Comparison of ENCODE assay signal across 10 mouse cellular contexts in genomic region chr9:67759956-67760764, GRCm38 (mm10). TPM values are rescaled to one million over a fixed set of nuclear protein-coding genes. Genes with fewer than 3 reads are reported as not detected.
DNase-seq lines count a peak whose midpoint lies in the region; ATAC-seq and TF ChIP-seq lines count a peak whose summit lies in the region.
"Not testable (repeated sequence)": the region's sequence is repeated elsewhere in the genome, so short reads cannot be mapped to it uniquely, and the experiment has no call there.
"Had no signal": no experiment of that assay in that cellular context is flagged by ENCODE, and none has a peak within 500 bp of the region (broad histone marks: within the 10 kb centered on the region; RNA-seq: fewer than 3 reads in every experiment).

No protein-coding gene starts in this region.

- H3K4me1 ChIP-seq in liver, adult 2 months (ENCODE audit: control insufficient read depth, insufficient read depth, low read length); stomach, embryonic 16.5 days (ENCODE audit: control insufficient read depth, insufficient read depth, low read length): not testable (repeated sequence)
- peaks cover 14% of the 10 kb centered on the region for H3K4me1 ChIP-seq in midbrain, embryonic 16.5 days (ENCODE audit: control insufficient read depth, insufficient read depth, low read length)

- intact Hi-C loops in heart, postnatal 10 days (cut with DNase I) = loop anchor here (10.0 kb wide), 1 partner anchor 215 kb away; no protein-coding TSS in a partner anchor

- H3K9ac ChIP-seq in liver, adult 2 months (ENCODE audit: low read depth, low read length) = not testable (repeated sequence)
- H3K9ac ChIP-seq in midbrain, embryonic 16.5 days (ENCODE audit: low read depth, low read length) = peak overlapping the region; percentile 78
- H3K9ac ChIP-seq in stomach, embryonic 16.5 days (ENCODE audit: low read length) = peak overlapping the region; percentile 74

- TF ChIP-seq CTCF in liver, adult 2 months (IDR thresholded peaks at IDR 0.05; ENCODE audit: low read depth, low read length) = not testable (repeated sequence)

- WGBS in liver, adult 2 months = 1% methylated on average over 108 of the region's 114 CpGs
- under 1% methylated on average over 83 of the region's 114 CpGs for WGBS in midbrain, embryonic 16.5 days
- under 1% methylated on average over 92 of the region's 114 CpGs for WGBS in stomach, embryonic 16.5 days

- peaks cover 15% of the 10 kb centered on the region; the same call in 1 of the 2 replicates for H3K27me3 ChIP-seq in liver, adult 2 months (ENCODE audit: control insufficient read depth, insufficient read depth, low read length)
- H3K27me3 ChIP-seq in midbrain, embryonic 16.5 days (ENCODE audit: control insufficient read depth, insufficient read depth, low read depth, low read length) = not testable (repeated sequence)
- H3K27me3 ChIP-seq in stomach, embryonic 16.5 days (ENCODE audit: control insufficient read depth, insufficient read depth, low read length) = peaks cover 14% of the 10 kb centered on the region; the same call in 1 of the 2 replicates

- peak; percentile 43 for DNase-seq in MN1 (ENCODE audit: low spot score)
- peak; percentile 83 to 86 for DNase-seq in cerebellum, postnatal 10 days
- DNase-seq in forelimb bud, embryonic 11.5 days (ENCODE audit: low read depth, low spot score) = peak; percentile 40
- DNase-seq in heart, postnatal 10 days = peak; percentile 64 to 70
- DNase-seq in kidney, postnatal 25 days = peak; percentile 6 to 43
- not testable (repeated sequence) for DNase-seq in liver, adult 2 months (ENCODE audit: extremely low read depth, low read depth, low spot score)

- ATAC-seq in midbrain, embryonic 16.5 days = peak; percentile 91
- peak; percentile 86 for ATAC-seq in stomach, embryonic 16.5 days (ENCODE audit: insufficient read depth, low FRiP score)

- not testable (repeated sequence) for H3K79me2 ChIP-seq in liver, adult 2 months (ENCODE audit: control insufficient read depth, insufficient read depth, low read length)

- H3K4me3 ChIP-seq in liver, adult 2 months (ENCODE audit: insufficient read depth, low read depth, low read length) = peak overlapping the region; percentile 24; the same call in 1 of the 2 replicates
- H3K4me3 ChIP-seq in midbrain, embryonic 16.5 days (ENCODE audit: low read depth, low read length) = peak overlapping the region; percentile 69
- H3K4me3 ChIP-seq in stomach, embryonic 16.5 days (replicated peaks; ENCODE audit: low read length) = peak overlapping the region; percentile 58

- not testable (repeated sequence) for H3K9me3 ChIP-seq in midbrain, embryonic 16.5 days (replicated peaks; ENCODE audit: control insufficient read depth, low read length, poor library complexity, severe bottlenecking); stomach, embryonic 16.5 days (replicated peaks; ENCODE audit: control insufficient read depth, low read length)

- TF ChIP-seq POLR2A in liver, adult 2 months (IDR thresholded peaks at IDR 0.05; ENCODE audit: extremely low read depth, insufficient read depth, low read length) = not testable (repeated sequence)

- peak overlapping the region; percentile 93 for H3K4me2 ChIP-seq in midbrain, embryonic 16.5 days (ENCODE audit: low read length)
- peak overlapping the region; percentile 84 for H3K4me2 ChIP-seq in stomach, embryonic 16.5 days (ENCODE audit: low read depth, low read length)

- H3K27ac ChIP-seq in liver, adult 2 months (replicated peaks; ENCODE audit: insufficient read depth, low read depth, low read length); stomach, embryonic 16.5 days (ENCODE audit: low read length): not testable (repeated sequence)
- H3K27ac ChIP-seq in midbrain, embryonic 16.5 days (ENCODE audit: low read length) = peak overlapping the region; percentile 84

- H3K36me3 ChIP-seq in liver, adult 2 months (ENCODE audit: control insufficient read depth, insufficient read depth, low read length); midbrain, embryonic 16.5 days (ENCODE audit: control insufficient read depth, insufficient read depth, low read length); stomach, embryonic 16.5 days (ENCODE audit: control insufficient read depth, insufficient read depth, low read length): not testable (repeated sequence)

RNA-seq across cellular contexts. Expression of gene C2cd4b, which starts 0.9 kb away (rescaled TPM):
- total RNA-seq in heart, postnatal 10 days (2021) = 1 to 10 TPM; 1.7 to 2.6 TPM
- total RNA-seq in liver, adult 2 months (2014; rRNA removed) = not detected in 2 replicates
- not detected in 2 replicates for polyA plus RNA-seq in liver, adult 2 months (2012; rRNA removed)
- 0.70 and 0.78 TPM in 2 replicates for polyA plus RNA-seq in midbrain, embryonic 16.5 days (2015; fragmentation: Nextera tagmentation; extraction: Ambion mirVana)
- polyA plus RNA-seq in stomach, embryonic 16.5 days (2015; fragmentation: Nextera tagmentation; extraction: Ambion mirVana) = not detected in 2 replicates
- total RNA-seq: CH12.LX had no signal
- polyA plus RNA-seq: myocyte had no signal
